Mouse (Mus musculus) forebrain, embryonic 14.5 days (tissue): Measurements from ENCODE around the gene Brcc3. TPM values are rescaled to one million over a fixed set of nuclear protein-coding genes. Genes with fewer than 3 reads are reported as not detected.
A peak's percentile ranks its signal among the peaks of the same experiment; 100 is the strongest.
"Not testable (repeated sequence)": the region's sequence is repeated elsewhere in the genome, so short reads cannot be mapped to it uniquely, and the experiment has no call there.

ENCODE experiments used
- ATAC-seq: fragments of 200-750 bp; cut with Nextera tagmentation; 2 replicates; pipeline ENCODE4 v1.8.0; 2017; ENCODE audit warnings: mild to moderate bottlenecking, moderate library complexity
- DNase-seq: peaks from one replicate; pipeline ENCODE4 v3.0.0-alpha.2; 2015; ENCODE audit warnings: low spot score
- H3K27ac ChIP-seq: fragments of 300-500 bp; sonication (generic); 2 replicates; pipeline ENCODE4 v1.5.1; 2014; ENCODE audit warnings: low read depth, mild to moderate bottlenecking, control low read depth, low read length, moderate library complexity
- H3K27me3 ChIP-seq: fragments of 300-500 bp; sonication (generic); replicated peaks from 2 replicates; pipeline ENCODE4 v1.6.1; 2014; ENCODE audit warnings: low read length, control low read depth, mixed read lengths; ENCODE audit not compliant: control insufficient read depth, insufficient read depth
- H3K36me3 ChIP-seq: fragments of 300-500 bp; sonication (generic); 2 replicates; pipeline ENCODE4 v1.6.1; 2014; ENCODE audit warnings: low read length, control low read depth; ENCODE audit not compliant: control insufficient read depth, insufficient read depth
- H3K4me1 ChIP-seq: fragments of 300-500 bp; sonication (generic); 2 replicates; pipeline ENCODE4 v1.6.1; 2014; ENCODE audit warnings: antibody characterized with exemption, low read length, control low read depth; ENCODE audit not compliant: control insufficient read depth, insufficient read depth
- H3K4me2 ChIP-seq: fragments of 300-500 bp; sonication (generic); 2 replicates; pipeline ENCODE4 v1.6.1; 2014; ENCODE audit warnings: mild to moderate bottlenecking, control low read depth, low read length
- H3K4me3 ChIP-seq: fragments of 300-500 bp; sonication (generic); 2 replicates; pipeline ENCODE4 v1.5.1; 2014; ENCODE audit warnings: low read depth, low read length, control low read depth
- H3K9ac ChIP-seq: fragments of 300-500 bp; sonication (generic); 2 replicates; pipeline ENCODE4 v1.6.1; 2014; ENCODE audit warnings: mild to moderate bottlenecking, low read length, control low read depth, moderate library complexity
- H3K9me3 ChIP-seq: fragments of 300-500 bp; sonication (generic); replicated peaks from 2 replicates; pipeline ENCODE4 v1.6.1; 2016; ENCODE audit warnings: low read length, control low read depth, mixed read lengths; ENCODE audit not compliant: control insufficient read depth
- WGBS: fragments of 180-500 bp; shearing (Covaris S2); extraction: QIAGEN DNeasy Blood & Tissue Kit; methylation state at CpG from one replicate; pipeline ENCODE4 v1.1.7; 2014; 5-methylcytosine and 5-hydroxymethylcytosine counted together
- polyA plus RNA-seq: library from polyadenylated mRNA; unstranded; fragments of >200 nt; fragmentation: Nextera tagmentation; extraction: Ambion mirVana; gene quantifications from 2 replicates; pipeline ENCODE4 v1.2.1, GENCODE M21; 2014

Gene Brcc3
- polyA plus RNA-seq, 1 experiment from 2014 or later, result 67.7 TPM

DNA sequence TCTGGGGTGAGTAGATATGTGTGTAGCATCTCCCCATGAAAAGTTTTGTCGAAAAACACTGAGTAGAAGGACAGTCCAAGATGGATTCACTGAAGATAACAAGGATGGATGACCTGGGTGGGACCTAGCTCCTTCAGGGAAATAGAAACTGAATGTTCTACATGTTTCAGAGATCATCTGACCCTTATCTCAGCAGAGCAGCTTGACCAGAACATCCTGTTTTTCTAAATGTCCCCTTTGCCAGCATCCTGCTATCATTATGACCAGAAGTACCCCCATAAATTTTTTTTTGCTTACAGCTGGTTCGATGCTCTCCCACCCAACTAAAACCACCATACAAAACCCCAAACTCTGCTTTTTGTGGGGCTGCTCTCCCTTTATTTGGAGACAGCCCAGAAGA lies 13.8 kb upstream of the Brcc3 start:
- no peak overlapping the region for H3K4me2 ChIP-seq
- no peak overlapping the region for H3K27ac ChIP-seq
- no peak for ATAC-seq
- no peak overlapping the region for H3K9ac ChIP-seq
- no peak for DNase-seq
- no peaks in the 10 kb centered on the region for H3K9me3 ChIP-seq
- H3K36me3 ChIP-seq, result 0 out of 2 replicates have a peak, but pooled peaks cover 4% of the 10 kb centered on the region
- H3K4me1 ChIP-seq, result no peaks in the 10 kb centered on the region
- no peak overlapping the region for H3K4me3 ChIP-seq
- WGBS, result 82% methylated on average over 2 of the region's 2 CpGs
- H3K27me3 ChIP-seq, result no peaks in the 10 kb centered on the region

DNA sequence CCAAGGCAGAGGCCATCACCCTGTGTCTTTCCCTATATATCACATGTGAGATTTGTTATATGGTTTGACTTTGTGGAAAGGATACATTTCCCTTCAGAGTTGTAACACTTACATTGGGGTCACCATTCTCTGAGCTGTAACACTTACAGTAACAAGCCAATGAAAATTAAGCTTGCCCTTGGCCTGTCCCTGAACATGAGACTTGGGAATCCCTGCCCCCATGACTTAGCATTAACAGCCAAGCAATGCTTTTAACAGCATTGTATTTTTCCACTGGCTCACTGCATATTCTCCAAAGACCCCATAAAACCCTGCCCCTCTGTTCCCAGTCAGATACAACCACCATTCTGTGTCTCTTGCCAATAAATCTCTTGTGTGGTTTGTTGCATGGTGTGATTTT lies 13.1 kb upstream of the Brcc3 start:
- Histone ChIP-seq H3K4me2 (no peak overlapping the region), H3K36me3 (0 out of 2 replicates have a peak, but pooled peaks cover 4% of the 10 kb centered on the region), H3K9me3 (no peaks in the 10 kb centered on the region), H3K27ac (no peak overlapping the region), H3K4me1 (no peaks in the 10 kb centered on the region), H3K9ac (no peak overlapping the region), H3K4me3 (no peak overlapping the region), H3K27me3 (no peaks in the 10 kb centered on the region)
- DNase-seq (no peak), ATAC-seq (no peak)

DNA sequence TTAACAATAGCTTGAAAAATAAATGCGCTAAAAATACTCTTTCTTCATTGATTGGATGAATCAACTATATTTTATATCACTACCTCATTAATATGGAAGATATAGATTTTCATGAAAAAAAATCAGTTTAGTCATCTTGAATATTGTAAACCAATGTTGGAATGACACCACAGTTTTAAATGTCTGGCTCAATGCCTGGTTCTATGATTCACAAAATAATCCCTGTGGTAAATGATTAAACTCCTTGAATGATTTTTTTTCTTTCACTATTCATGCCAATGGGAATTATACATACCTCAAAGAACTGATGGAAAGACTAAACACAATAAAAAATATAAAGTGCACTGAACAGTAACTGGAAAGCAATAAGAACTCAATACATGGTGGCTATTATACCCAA lies 6.7 kb upstream of the Brcc3 start:
- no peak for DNase-seq
- WGBS, result 94% methylated on average over 1 of the region's 1 CpGs

DNA sequence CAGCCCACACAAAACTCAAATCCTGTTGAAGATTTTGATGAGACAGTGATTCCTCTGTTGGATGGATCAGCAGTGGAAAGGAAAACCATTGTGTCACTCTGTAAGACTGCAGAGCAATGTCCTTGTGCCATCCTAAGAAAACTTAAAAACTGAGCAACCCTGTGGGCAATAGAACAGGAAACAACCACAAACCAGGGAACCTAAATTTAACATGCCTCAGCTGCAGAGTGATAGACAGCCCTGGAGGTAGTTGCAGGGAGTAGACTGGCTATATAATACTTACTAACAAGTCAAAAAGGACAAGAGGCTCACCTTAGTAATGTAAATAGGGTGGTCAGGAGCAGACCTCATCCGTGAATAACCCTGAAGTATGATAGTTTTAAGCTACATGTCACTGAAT lies 38.2 kb downstream of the Brcc3 start:
- 78% methylated on average over 1 of the region's 1 CpGs for WGBS
- Histone ChIP-seq H3K4me2 (no peak overlapping the region), H3K27ac (no peak overlapping the region), H3K9me3 (no peaks in the 10 kb centered on the region), H3K4me1 (no peaks in the 10 kb centered on the region), H3K9ac (no peak overlapping the region), H3K27me3 (no peaks in the 10 kb centered on the region), H3K4me3 (no peak overlapping the region), H3K36me3 (peaks cover 17% of the 10 kb centered on the region)
- DNase-seq, result no peak
- ATAC-seq, result no peak

More for the DNA sequence above, 6.7 kb upstream of the Brcc3 start:
- Histone ChIP-seq H3K4me3 (no peak overlapping the region), H3K9ac (no peak overlapping the region), H3K4me2 (no peak overlapping the region), H3K27ac (no peak overlapping the region), H3K27me3 (no peaks in the 10 kb centered on the region), H3K36me3 (no peaks in the 10 kb centered on the region), H3K9me3 (no peaks in the 10 kb centered on the region), H3K4me1 (no peaks in the 10 kb centered on the region)
- no peak for ATAC-seq

DNA sequence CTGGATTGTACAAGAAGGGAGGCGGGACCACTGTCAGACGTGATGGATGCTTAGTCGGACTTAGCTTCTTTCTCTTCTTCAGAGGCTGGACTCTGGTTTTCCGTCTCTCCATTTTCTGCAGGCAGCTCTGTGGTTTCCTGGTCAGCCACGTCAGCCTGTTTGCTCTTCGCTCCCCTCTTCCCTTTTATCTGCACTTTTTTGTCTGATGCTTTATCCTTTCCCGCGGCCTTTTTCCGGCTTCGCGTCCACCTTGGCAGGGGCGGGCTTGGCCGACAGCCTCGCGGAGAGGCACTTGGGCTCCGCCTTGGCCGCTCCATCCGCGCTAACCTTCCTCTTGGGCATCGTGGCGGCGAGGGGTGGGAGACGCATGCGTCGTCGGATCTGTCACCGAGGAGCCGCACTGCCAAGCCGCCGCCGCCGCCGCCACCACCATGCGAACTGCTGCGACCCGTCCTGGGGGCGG lies 58.8 kb downstream of the Brcc3 start:
- Histone ChIP-seq H3K9ac (peak overlapping the region; percentile 45; the same call in 1 of the 2 replicates), H3K27ac (peak overlapping the region; percentile 39; the same call in 1 of the 2 replicates), H3K4me3 (peak overlapping the region; percentile 29), H3K4me2 (peak overlapping the region; percentile 36)
- H3K9me3 ChIP-seq, H3K36me3 ChIP-seq, H3K27me3 ChIP-seq, H3K4me1 ChIP-seq: not testable (repeated sequence)
- WGBS, result 27% methylated on average over 37 of the region's 37 CpGs
- peak; percentile 73 for DNase-seq
- peak; percentile 98 for ATAC-seq

DNA sequence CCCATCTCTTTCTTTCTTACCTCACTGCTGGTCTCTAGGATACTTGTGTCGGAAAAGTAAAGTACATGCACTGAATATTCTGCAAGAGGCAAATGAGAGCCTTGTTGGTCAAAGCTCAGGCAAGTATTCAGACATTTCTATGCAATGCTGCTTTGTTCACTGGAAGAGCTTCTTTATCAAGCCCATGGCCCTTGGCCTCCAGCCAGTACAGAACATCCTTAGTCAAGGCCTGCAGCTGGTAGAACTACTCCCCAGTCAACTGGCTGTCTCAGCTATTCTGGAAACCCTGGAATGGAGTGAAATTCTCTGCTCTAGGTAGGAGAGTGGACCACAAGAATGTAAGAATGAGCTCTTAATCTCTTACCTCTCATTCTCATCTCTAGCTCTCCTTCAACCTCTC lies 73.5 kb downstream of the Brcc3 start:
- Histone ChIP-seq H3K9ac (no peak overlapping the region), H3K27me3 (no peaks in the 10 kb centered on the region), H3K36me3 (no peaks in the 10 kb centered on the region), H3K9me3 (no peaks in the 10 kb centered on the region), H3K4me1 (no peaks in the 10 kb centered on the region), H3K27ac (no peak overlapping the region), H3K4me2 (no peak overlapping the region), H3K4me3 (no peak overlapping the region)
- no peak for ATAC-seq
- no peak for DNase-seq
- 74% methylated on average over 1 of the region's 1 CpGs for WGBS

Other genes starting within 250 kb of the Brcc3 start
- 40.1 and 40.8 TPM in 2 replicates for gene Fundc2, start 34.2 kb upstream of the Brcc3 start, polyA plus RNA-seq
- 1.8 and 1.9 TPM in 2 replicates for gene F8, start 34.0 kb upstream of the Brcc3 start, polyA plus RNA-seq
- gene Cmc4, start within 50 bp of the Brcc3 start, polyA plus RNA-seq, result 19.7 and 22.6 TPM in 2 replicates
- 6.8 and 9.6 TPM in 2 replicates for gene Mtcp1, start within 50 bp of the Brcc3 start, polyA plus RNA-seq
- 291 and 336 TPM in 2 replicates for gene Vbp1, start 97.7 kb downstream of the Brcc3 start, polyA plus RNA-seq
- 16.6 and 20.5 TPM in 2 replicates for gene Rab39b, start 161.6 kb downstream of the Brcc3 start, polyA plus RNA-seq